Mouse (Mus musculus): ENCODE results near the gene Wdr5. TPM values are rescaled to one million over a fixed set of nuclear protein-coding genes. Genes with fewer than 3 reads are reported as not detected.

Gene Wdr5
- polyA plus RNA-seq, 1 experiment from 2014 or later = 45.6 TPM

DNA sequence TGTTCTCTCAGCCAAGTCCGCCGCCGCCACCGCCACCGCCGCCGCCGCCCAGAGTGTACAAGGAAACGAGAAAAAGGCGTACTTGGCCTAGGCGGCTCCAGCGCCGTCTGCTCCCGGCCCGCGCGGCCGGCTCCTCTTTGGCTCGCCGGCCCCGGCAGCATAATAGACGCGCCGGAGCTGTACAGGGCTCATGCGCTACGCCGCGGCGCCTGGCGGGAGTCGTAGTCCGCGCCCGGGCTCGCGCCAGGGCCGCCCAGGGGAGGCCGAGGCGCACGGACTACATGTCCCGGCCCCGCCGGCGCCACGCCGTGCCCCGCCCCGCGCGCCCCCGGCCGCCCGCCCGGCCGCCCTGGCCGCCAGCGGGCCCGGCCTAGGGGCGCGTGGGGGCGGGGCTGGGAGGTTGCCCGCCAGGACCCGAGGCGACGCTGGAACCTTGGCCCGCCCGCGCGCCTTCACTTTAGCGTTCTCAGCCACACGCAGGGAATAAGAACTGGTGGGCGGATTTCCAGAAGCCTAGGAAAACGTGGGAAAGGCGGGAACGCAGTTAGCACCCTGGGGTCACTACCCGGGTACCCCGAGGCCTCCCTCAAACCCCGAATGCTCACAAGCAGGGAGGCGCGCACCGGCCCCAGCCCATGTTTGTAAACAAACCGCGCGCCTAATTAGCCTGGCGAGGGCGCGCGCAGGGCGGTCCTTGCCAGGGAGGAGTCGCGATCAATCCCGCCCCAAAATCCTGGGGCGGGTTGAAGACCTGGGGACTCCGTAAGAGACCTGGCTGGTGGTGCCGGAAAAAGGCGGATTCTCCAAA is 39.3 kb upstream of the Wdr5 start:
- Histone ChIP-seq H3K9me3 (replicated peaks; ENCODE audit: control insufficient read depth, low read length) (no peaks in the 10 kb centered on the region), H3K27me3 (ENCODE audit: control insufficient read depth, insufficient read depth, low read length) (no peaks in the 10 kb centered on the region)
- WGBS = under 1% methylated on average over 96 of the region's 96 CpGs

DNA sequence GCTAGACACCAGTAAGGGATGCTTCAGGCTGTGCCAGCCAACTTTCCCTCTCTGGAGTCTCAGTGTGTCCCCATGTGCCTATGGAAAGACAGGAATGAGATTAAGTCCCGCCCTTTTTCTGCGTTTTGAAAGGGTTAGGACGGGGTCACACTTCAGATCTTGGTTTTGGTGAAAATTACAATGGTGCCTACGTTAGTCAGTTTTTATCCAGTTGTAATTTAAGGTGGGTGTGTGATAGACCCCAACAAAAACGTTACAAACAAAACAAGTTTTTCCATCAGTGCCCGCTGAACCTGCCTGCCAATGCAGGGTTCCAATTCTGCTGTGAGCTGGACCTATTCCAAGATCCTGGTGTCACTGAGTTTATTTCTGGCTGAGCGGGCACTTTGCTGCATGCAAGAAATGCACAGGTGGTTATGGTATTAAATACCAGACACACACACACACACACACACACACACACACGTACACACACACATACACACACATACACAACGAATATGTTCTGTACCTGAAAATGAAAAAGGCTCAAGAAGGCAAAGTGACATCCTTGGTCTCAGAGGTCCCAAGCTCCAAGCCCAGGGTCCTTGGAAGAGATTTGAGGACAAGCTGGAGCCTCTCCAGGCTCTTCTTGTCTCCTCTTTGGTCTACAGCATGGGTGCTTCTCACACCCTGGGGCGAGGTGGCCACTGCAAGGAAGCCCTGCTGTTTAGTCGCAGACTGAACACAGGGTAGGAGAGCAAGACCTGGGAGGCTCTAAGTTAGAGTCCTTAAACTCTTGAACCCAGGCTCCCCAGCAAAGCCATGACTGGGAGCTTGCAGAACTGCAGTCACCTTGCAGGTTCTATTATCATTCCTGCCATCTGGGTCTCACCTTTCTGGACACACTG is 38.4 kb upstream of the Wdr5 start:
- H3K9me3 ChIP-seq (replicated peaks; ENCODE audit: control insufficient read depth, low read length) = no peaks in the 10 kb centered on the region
- peak overlapping the region; percentile 72 for H3K9ac ChIP-seq (ENCODE audit: low read length)
- H3K4me3 ChIP-seq (replicated peaks; ENCODE audit: low read length) = peak overlapping the region; percentile 97
- no peaks in the 10 kb centered on the region for H3K36me3 ChIP-seq (ENCODE audit: control insufficient read depth, insufficient read depth, low read length)
- H3K27me3 ChIP-seq (ENCODE audit: control insufficient read depth, insufficient read depth, low read length) = no peaks in the 10 kb centered on the region
- 23% methylated on average over 11 of the region's 11 CpGs for WGBS
- no peak for ATAC-seq (ENCODE audit: insufficient read depth, low FRiP score)
- peak overlapping the region; percentile 93 for H3K27ac ChIP-seq (ENCODE audit: low read length)
- peaks cover 26% of the 10 kb centered on the region; the same call in 1 of the 2 replicates for H3K4me1 ChIP-seq (ENCODE audit: control insufficient read depth, insufficient read depth, low read length)
- peak overlapping the region; percentile 59 for H3K4me2 ChIP-seq (ENCODE audit: low read depth, low read length)

More for the DNA sequence above, 39.3 kb upstream of the Wdr5 start:
- Histone ChIP-seq H3K36me3 (ENCODE audit: control insufficient read depth, insufficient read depth, low read length) (no peaks in the 10 kb centered on the region), H3K9ac (ENCODE audit: low read length) (peak overlapping the region; percentile 96), H3K4me3 (replicated peaks; ENCODE audit: low read length) (peak overlapping the region; percentile 97), H3K4me2 (ENCODE audit: low read depth, low read length) (peak overlapping the region; percentile 62), H3K27ac (ENCODE audit: low read length) (peak overlapping the region; percentile 97), H3K4me1 (ENCODE audit: control insufficient read depth, insufficient read depth, low read length) (peaks cover 31% of the 10 kb centered on the region; the same call in 1 of the 2 replicates)
- ATAC-seq (ENCODE audit: insufficient read depth, low FRiP score) = peak; percentile 97

DNA sequence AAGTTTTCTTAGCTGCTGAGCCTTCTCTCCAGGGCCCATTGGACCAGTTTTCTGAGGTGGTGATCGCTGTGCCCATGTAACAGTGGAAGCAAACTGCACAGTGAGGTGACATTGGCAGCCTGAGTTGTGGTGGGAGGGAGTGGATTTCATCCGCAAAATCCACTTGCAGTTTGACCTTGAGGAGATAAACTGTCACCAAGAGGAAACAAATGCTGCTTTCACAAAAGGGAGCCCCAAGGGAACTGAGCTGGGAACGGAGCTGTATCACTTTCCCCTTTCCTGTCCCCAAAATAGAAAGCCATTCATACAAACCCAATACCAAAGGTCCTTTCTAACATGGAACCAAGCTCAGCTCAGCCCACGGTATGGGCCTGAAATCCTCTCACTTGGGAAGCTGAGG is 35.1 kb upstream of the Wdr5 start:
- H3K4me1 ChIP-seq (ENCODE audit: control insufficient read depth, insufficient read depth, low read length) = peaks cover 7% of the 10 kb centered on the region; the same call in 1 of the 2 replicates
- no peak overlapping the region for H3K27ac ChIP-seq (ENCODE audit: low read length)
- no peak for ATAC-seq (ENCODE audit: insufficient read depth, low FRiP score)
- WGBS = 68% methylated on average over 4 of the region's 4 CpGs
- H3K4me2 ChIP-seq (ENCODE audit: low read depth, low read length) = no peak overlapping the region
- H3K36me3 ChIP-seq (ENCODE audit: control insufficient read depth, insufficient read depth, low read length) = no peaks in the 10 kb centered on the region
- no peak overlapping the region for H3K4me3 ChIP-seq (replicated peaks; ENCODE audit: low read length)
- no peaks in the 10 kb centered on the region for H3K9me3 ChIP-seq (replicated peaks; ENCODE audit: control insufficient read depth, low read length)
- no peaks in the 10 kb centered on the region for H3K27me3 ChIP-seq (ENCODE audit: control insufficient read depth, insufficient read depth, low read length)
- H3K9ac ChIP-seq (ENCODE audit: low read length) = no peak overlapping the region

DNA sequence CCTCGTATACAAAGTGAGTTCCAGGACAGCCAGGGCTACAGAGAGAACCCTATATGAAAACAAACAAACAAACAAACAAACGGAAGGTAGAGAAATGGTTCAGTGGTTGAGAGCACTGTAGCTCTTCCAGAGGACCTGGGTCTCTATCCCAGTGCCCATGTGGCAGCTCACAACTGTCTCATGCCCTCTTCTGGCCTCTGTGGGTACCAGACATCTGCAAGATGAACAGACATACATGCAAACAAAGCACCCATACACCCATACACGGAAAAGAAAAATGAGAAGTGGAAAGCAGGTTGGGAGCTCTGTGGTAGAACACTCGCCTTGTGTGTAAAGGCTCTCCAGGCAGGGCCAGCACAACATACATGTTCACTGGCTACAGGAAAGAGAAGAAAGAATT is 34.6 kb upstream of the Wdr5 start:
- WGBS = 71% methylated on average over 4 of the region's 4 CpGs
- H3K27ac ChIP-seq (ENCODE audit: low read length) = no peak overlapping the region
- H3K36me3 ChIP-seq (ENCODE audit: control insufficient read depth, insufficient read depth, low read length) = no peaks in the 10 kb centered on the region
- H3K9ac ChIP-seq (ENCODE audit: low read length) = no peak overlapping the region
- no peaks in the 10 kb centered on the region for H3K9me3 ChIP-seq (replicated peaks; ENCODE audit: control insufficient read depth, low read length)
- H3K4me1 ChIP-seq (ENCODE audit: control insufficient read depth, insufficient read depth, low read length) = peaks cover 7% of the 10 kb centered on the region; the same call in 1 of the 2 replicates
- H3K4me2 ChIP-seq (ENCODE audit: low read depth, low read length) = no peak overlapping the region
- ATAC-seq (ENCODE audit: insufficient read depth, low FRiP score) = no peak
- H3K27me3 ChIP-seq (ENCODE audit: control insufficient read depth, insufficient read depth, low read length) = no peaks in the 10 kb centered on the region
- no peak overlapping the region for H3K4me3 ChIP-seq (replicated peaks; ENCODE audit: low read length)

DNA sequence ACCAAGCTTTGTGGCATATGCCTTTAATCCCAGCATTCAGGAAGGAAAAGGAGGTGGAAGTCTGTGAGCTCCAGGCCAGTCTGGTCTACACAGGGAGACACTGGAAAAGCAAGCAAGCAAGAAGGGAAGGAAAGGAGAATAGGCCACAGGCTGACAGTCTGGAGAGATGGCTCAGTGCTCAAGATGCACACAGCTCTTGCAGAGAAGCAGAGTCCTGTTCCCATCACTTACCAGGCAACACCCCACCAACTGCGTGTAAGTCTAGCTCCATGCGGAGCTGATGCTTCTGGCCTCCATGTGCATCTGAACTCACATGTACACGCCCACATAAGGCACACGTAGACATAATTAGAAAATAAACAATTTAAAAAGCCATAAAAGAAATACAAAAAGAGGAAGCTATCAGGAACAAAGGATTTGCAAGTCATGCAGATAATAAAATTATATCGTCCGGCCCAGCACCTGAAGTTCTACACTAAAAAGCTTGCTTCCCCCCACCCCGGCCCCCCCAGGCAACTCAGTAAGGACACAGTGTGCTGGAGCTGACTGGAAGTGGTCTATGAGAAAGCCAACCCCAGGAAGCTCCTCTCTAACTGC is 32.6 kb upstream of the Wdr5 start:
- no peak overlapping the region for H3K27ac ChIP-seq (ENCODE audit: low read length)
- no peak for ATAC-seq (ENCODE audit: insufficient read depth, low FRiP score)
- H3K27me3 ChIP-seq (ENCODE audit: control insufficient read depth, insufficient read depth, low read length) = no peaks in the 10 kb centered on the region
- H3K4me3 ChIP-seq (replicated peaks; ENCODE audit: low read length) = no peak overlapping the region
- no peak overlapping the region for H3K4me2 ChIP-seq (ENCODE audit: low read depth, low read length)
- H3K36me3 ChIP-seq (ENCODE audit: control insufficient read depth, insufficient read depth, low read length) = no peaks in the 10 kb centered on the region
- no peaks in the 10 kb centered on the region for H3K4me1 ChIP-seq (ENCODE audit: control insufficient read depth, insufficient read depth, low read length)
- 77% methylated on average over 7 of the region's 7 CpGs for WGBS
- H3K9ac ChIP-seq (ENCODE audit: low read length) = no peak overlapping the region
- no peaks in the 10 kb centered on the region for H3K9me3 ChIP-seq (replicated peaks; ENCODE audit: control insufficient read depth, low read length)

DNA sequence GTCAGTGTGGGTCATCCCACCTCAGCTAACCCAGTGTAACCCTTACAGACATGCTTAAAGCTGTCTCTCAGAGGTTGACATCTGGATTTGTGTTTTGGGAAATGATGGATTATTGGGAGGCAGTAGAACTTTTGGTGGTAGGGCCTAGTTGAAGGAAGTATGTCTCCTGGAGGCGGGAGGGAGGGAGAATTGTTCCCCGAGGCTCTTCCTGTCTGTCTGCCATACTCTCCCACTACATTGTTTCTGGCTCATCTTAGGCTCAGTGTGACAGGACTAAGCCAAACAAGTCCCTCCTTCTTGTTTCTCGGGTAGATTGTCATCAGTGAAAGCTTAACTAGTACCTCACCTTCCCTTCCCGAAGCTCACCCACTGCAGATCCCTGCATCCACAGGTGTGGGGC is 28.2 kb upstream of the Wdr5 start:
- no peak for ATAC-seq (ENCODE audit: insufficient read depth, low FRiP score)
- Histone ChIP-seq H3K9ac (ENCODE audit: low read length) (no peak overlapping the region), H3K4me2 (ENCODE audit: low read depth, low read length) (no peak overlapping the region), H3K27ac (ENCODE audit: low read length) (no peak overlapping the region), H3K36me3 (ENCODE audit: control insufficient read depth, insufficient read depth, low read length) (no peaks in the 10 kb centered on the region), H3K9me3 (replicated peaks; ENCODE audit: control insufficient read depth, low read length) (no peaks in the 10 kb centered on the region), H3K4me1 (ENCODE audit: control insufficient read depth, insufficient read depth, low read length) (no peaks in the 10 kb centered on the region), H3K4me3 (replicated peaks; ENCODE audit: low read length) (no peak overlapping the region), H3K27me3 (ENCODE audit: control insufficient read depth, insufficient read depth, low read length) (no peaks in the 10 kb centered on the region)
- WGBS = 53% methylated on average over 4 of the region's 4 CpGs

DNA sequence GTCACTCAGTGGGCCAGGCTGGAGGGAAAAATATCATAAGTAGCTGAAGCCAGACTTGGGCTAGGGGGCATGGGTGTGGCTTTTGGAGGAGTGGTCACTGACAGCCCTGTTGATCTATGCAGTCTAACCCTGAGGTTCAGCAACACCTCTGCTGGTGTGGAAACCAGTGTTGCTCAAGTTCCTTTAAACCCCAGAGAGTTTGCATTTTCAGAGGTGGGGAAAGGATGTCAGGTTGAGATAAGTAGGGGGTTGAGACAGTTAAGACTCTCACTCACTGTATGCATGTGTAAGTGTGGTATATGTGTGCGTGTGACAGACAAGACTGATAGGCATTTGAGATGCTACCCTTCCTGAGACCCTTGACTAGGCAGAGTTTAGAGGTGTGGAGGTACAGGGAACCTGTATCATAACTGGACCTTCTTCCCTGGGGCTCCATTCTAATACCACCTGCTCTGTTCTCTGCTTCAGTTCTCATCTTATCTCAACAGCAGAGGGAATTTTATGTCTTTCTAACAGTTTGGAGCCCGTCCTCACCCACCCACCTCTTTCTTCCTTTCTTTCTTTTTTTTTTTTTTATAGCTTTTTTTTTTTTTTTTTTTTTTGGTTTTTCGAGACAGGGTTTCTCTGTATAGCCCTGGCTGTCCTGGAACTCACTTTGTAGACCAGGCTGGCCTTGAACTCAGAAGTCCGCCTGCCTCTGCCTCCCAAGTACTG is 27.5 kb upstream of the Wdr5 start:
- WGBS = 71% methylated on average over 3 of the region's 4 CpGs
- no peak overlapping the region for H3K27ac ChIP-seq (ENCODE audit: low read length)
- H3K4me1 ChIP-seq (ENCODE audit: control insufficient read depth, insufficient read depth, low read length) = no peaks in the 10 kb centered on the region
- no peak overlapping the region for H3K4me2 ChIP-seq (ENCODE audit: low read depth, low read length)
- no peak overlapping the region for H3K9ac ChIP-seq (ENCODE audit: low read length)
- H3K36me3 ChIP-seq (ENCODE audit: control insufficient read depth, insufficient read depth, low read length) = no peaks in the 10 kb centered on the region
- no peak for ATAC-seq (ENCODE audit: insufficient read depth, low FRiP score)
- no peaks in the 10 kb centered on the region for H3K27me3 ChIP-seq (ENCODE audit: control insufficient read depth, insufficient read depth, low read length)
- H3K9me3 ChIP-seq (replicated peaks; ENCODE audit: control insufficient read depth, low read length) = no peaks in the 10 kb centered on the region
- no peak overlapping the region for H3K4me3 ChIP-seq (replicated peaks; ENCODE audit: low read length)

DNA sequence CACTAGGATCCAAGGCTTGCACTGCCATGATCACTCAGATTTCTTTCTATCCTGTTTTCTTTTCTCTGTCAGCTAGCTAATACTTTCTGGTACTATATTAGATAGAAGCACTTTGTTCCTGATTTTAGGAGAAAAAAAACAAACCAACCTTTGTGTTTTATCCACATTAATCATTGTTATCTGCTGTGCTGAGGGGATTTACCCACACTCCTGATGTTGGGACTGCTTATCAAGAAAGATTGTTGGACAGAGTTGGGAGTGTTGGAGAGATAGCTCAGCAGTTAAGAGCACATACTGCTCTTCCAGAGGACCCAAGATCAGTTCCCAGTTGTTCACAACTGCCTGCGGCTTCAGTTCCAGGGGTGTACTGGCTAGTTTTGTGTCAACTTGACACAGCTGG is 26.6 kb upstream of the Wdr5 start:
- ATAC-seq (ENCODE audit: insufficient read depth, low FRiP score) = no peak
- Histone ChIP-seq H3K9ac (ENCODE audit: low read length) (no peak overlapping the region), H3K4me2 (ENCODE audit: low read depth, low read length) (no peak overlapping the region), H3K27me3 (ENCODE audit: control insufficient read depth, insufficient read depth, low read length) (no peaks in the 10 kb centered on the region), H3K4me1 (ENCODE audit: control insufficient read depth, insufficient read depth, low read length) (no peaks in the 10 kb centered on the region), H3K36me3 (ENCODE audit: control insufficient read depth, insufficient read depth, low read length) (no peaks in the 10 kb centered on the region), H3K27ac (ENCODE audit: low read length) (no peak overlapping the region), H3K4me3 (replicated peaks; ENCODE audit: low read length) (no peak overlapping the region), H3K9me3 (replicated peaks; ENCODE audit: control insufficient read depth, low read length) (no peaks in the 10 kb centered on the region)
- 86% methylated on average over 1 of the region's 1 CpGs for whole genome bisulfite sequencing

Measured in stomach, embryonic 16.5 days (tissue).